Mouse (Mus musculus) cerebellum, adult 2 months (tissue): Measurements from ENCODE around the gene Lcorl.

Experiments used
- CTCF ChIP-seq: fragments of 200-500 bp; IDR thresholded peaks from 2 replicates; pipeline ENCODE4 v1.5.1; 2011; ENCODE audit warnings: low read depth, mild to moderate bottlenecking, control low read depth, low read length, moderate library complexity, borderline replicate concordance; ENCODE audit not compliant: insufficient read depth
- POLR2A ChIP-seq: fragments of 200-500 bp; IDR thresholded peaks from 2 replicates; pipeline ENCODE4 v1.6.1; 2011; ENCODE audit warnings: low read length, control low read depth, borderline replicate concordance; ENCODE audit not compliant: insufficient read depth

DNA sequence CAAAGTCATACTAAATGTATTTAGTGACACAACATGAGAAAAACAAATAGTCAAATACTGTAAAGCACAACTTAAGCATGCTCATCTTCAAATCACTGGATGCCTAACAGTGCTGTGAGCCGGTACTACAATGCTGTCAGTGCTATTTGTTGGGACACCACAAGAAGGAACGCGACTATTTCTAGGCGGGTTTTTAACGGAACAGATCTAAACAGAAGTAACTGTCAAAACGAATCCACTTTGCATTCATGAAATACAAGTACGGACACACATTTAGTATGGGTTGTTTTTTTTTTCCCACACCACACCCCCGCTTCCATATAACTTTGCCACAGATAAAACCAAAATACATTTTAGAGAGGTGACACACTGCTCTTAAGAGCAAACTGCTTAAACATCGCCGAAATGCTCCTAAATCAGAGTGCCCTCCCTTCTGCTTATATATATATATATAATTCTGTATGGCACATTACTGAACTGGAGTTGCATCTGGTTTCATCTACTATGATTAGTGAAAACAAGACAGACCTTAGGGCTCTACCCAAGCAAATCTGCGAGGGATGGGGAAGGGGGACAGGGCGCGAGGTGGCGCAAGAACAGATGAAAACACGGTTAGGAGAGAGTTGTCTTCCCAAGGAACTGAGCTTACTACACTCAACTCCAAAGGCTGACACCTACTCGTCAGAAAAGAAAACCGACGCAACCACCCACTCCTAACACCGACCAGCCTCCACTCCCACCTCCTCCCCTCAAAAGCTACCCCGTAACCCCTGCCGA, 1.7 kb downstream of the Lcorl start:
- TF ChIP-seq CTCF (peak; percentile 26; the same call in 1 of the 2 replicates), POLR2A (no peak)
